Mouse (Mus musculus) myocyte (in vitro differentiated cells): ENCODE results near the gene Nipal1. TPM values are rescaled to one million over a fixed set of nuclear protein-coding genes. Genes with fewer than 3 reads are reported as not detected.
A peak's percentile ranks its signal among the peaks of the same experiment; 100 is the strongest.

Experiments
- H3K27me3 ChIP-seq: one replicate; pipeline ENCODE4 v1.6.1; 2011; ENCODE audit not compliant: control insufficient read depth, insufficient read depth, insufficient read length
- H3K36me3 ChIP-seq: one replicate; pipeline ENCODE4 v1.6.1; 2011; ENCODE audit not compliant: control insufficient read depth, insufficient read depth
- H3K4me2 ChIP-seq: one replicate; pipeline ENCODE4 v1.6.1; 2011; ENCODE audit warnings: low read depth, control low read depth
- H3K4me3 ChIP-seq: one replicate; pipeline ENCODE4 v1.5.1; 2011; ENCODE audit warnings: mild to moderate bottlenecking, control low read depth, moderate library complexity
- H3K79me2 ChIP-seq: one replicate; pipeline ENCODE4 v1.6.1; 2011; ENCODE audit not compliant: control insufficient read depth, insufficient read depth
- H3ac ChIP-seq: one replicate; pipeline ENCODE4 v1.6.1; 2011; ENCODE audit not compliant: control insufficient read depth, insufficient read length
- CEBPB ChIP-seq: IDR thresholded peaks from 2 replicates; pipeline ENCODE4 v1.6.1; 2011; ENCODE audit warnings: mild to moderate bottlenecking, moderate library complexity; ENCODE audit not compliant: poor library complexity, insufficient read depth, severe bottlenecking
- E2F4 ChIP-seq: IDR thresholded peaks from one replicate; pipeline ENCODE4 v1.6.1; 2011; ENCODE audit warnings: mild to moderate bottlenecking, control low read depth, moderate library complexity; ENCODE audit not compliant: insufficient read depth
- MAX ChIP-seq: IDR thresholded peaks from one replicate; pipeline ENCODE4 v1.6.1; 2011; ENCODE audit warnings: low read depth, mild to moderate bottlenecking, control low read depth
- MYOD1 ChIP-seq, 3 experiments: IDR thresholded peaks; one replicate each; pipeline ENCODE4 v1.6.1; 2011; ENCODE audit warnings: control low read depth in 2 of 3, low read depth in 2 of 3, mild to moderate bottlenecking in 2 of 3, moderate library complexity in 1 of 3; ENCODE audit not compliant: insufficient read length in 2 of 3, control insufficient read depth in 1 of 3
- MYOG ChIP-seq, 3 experiments: IDR thresholded peaks; one replicate each; pipeline ENCODE4 v1.6.1; 2011; ENCODE audit warnings: control low read depth in 2 of 3, low read depth in 2 of 3, mild to moderate bottlenecking in 2 of 3; ENCODE audit not compliant: insufficient read length in 2 of 3, control insufficient read depth in 1 of 3, insufficient read depth in 1 of 3
- POLR2A ChIP-seq: IDR thresholded peaks from one replicate; pipeline ENCODE4 v1.6.1; 2011; ENCODE audit warnings: low read depth, mild to moderate bottlenecking, control low read depth, moderate library complexity; ENCODE audit not compliant: insufficient read length
- POLR2AphosphoS2 ChIP-seq: IDR thresholded peaks from one replicate; pipeline ENCODE4 v1.6.1; 2011; ENCODE audit warnings: low read depth, control low read depth; ENCODE audit not compliant: insufficient read length
- REST ChIP-seq: IDR thresholded peaks from one replicate; pipeline ENCODE4 v1.6.1; 2011; ENCODE audit warnings: mild to moderate bottlenecking, control low read depth, moderate library complexity; ENCODE audit not compliant: insufficient read depth, insufficient read length
- SRF ChIP-seq: IDR thresholded peaks from one replicate; pipeline ENCODE4 v1.6.1; 2011; ENCODE audit warnings: low read depth; ENCODE audit not compliant: control insufficient read depth, insufficient read length
- TCF12 ChIP-seq: IDR thresholded peaks from one replicate; pipeline ENCODE4 v1.6.1; 2011; ENCODE audit warnings: mild to moderate bottlenecking, control low read depth; ENCODE audit not compliant: poor library complexity, insufficient read depth, severe bottlenecking
- TCF3 ChIP-seq: IDR thresholded peaks from one replicate; pipeline ENCODE4 v1.6.1; 2011; ENCODE audit warnings: low read depth, control low read depth; ENCODE audit not compliant: insufficient read length
- USF1 ChIP-seq: IDR thresholded peaks from one replicate; pipeline ENCODE4 v1.6.1; 2011; ENCODE audit warnings: low read depth, mild to moderate bottlenecking, control low read depth, moderate library complexity
- polyA plus RNA-seq: library from polyadenylated mRNA; unstranded; fragments of >200 nt; fragmentation: generic; extraction: Trizol; gene quantifications from one replicate; pipeline ENCODE4 v1.2.1, GENCODE M21; 2012; ENCODE audit warnings: missing spikeins

Gene Nipal1
- polyA plus RNA-seq, 1 experiment: 0.07 TPM

- TF ChIP-seq TCF12: no peak
- TF ChIP-seq POLR2AphosphoS2: no peak
- no peak for TF ChIP-seq CEBPB
- TF ChIP-seq MYOG (IDR thresholded peaks at IDR 0.05; ENCODE audit: control insufficient read depth in 1 of 3, insufficient read depth in 1 of 3, insufficient read length in 2 of 3, low read depth in 2 of 3): no peak
- no peak for TF ChIP-seq E2F4
- no peak for TF ChIP-seq REST
- TF ChIP-seq POLR2A: no peak
- no peak for TF ChIP-seq SRF
- no peak overlapping the region for H3K4me3 ChIP-seq
- H3K79me2 ChIP-seq: no peaks in the 10 kb centered on the region
- H3ac ChIP-seq: no peak overlapping the region
- no peaks in the 10 kb centered on the region for H3K36me3 ChIP-seq
- H3K4me2 ChIP-seq: no peak overlapping the region
- peaks cover 3% of the 10 kb centered on the region for H3K27me3 ChIP-seq
Measured at GRCm38 (mm10) chr5:72646131-72646530, 1.5 kb upstream of the Nipal1 start.

GRCm38 (mm10) chr5:72646996-72647395 lies 599 bp upstream of the Nipal1 start:
- H3K79me2 ChIP-seq: no peaks in the 10 kb centered on the region
- H3K36me3 ChIP-seq: no peaks in the 10 kb centered on the region
- H3ac ChIP-seq: no peak overlapping the region
- peak overlapping the region; percentile 89 for H3K4me2 ChIP-seq
- TF ChIP-seq REST (no peak), POLR2AphosphoS2 (no peak), MYOD1 (IDR thresholded peaks at IDR 0.05; ENCODE audit: control insufficient read depth in 1 of 3, insufficient read length in 2 of 3, low read depth in 2 of 3) (no peak), CEBPB (no peak), E2F4 (no peak), MYOG (IDR thresholded peaks at IDR 0.05; ENCODE audit: control insufficient read depth in 1 of 3, insufficient read depth in 1 of 3, insufficient read length in 2 of 3, low read depth in 2 of 3) (no peak), USF1 (no peak), TCF12 (no peak), SRF (no peak), TCF3 (no peak), POLR2A (no peak), MAX (no peak)
- peaks cover 3% of the 10 kb centered on the region for H3K27me3 ChIP-seq
- peak overlapping the region; percentile 28 for H3K4me3 ChIP-seq

DNA sequence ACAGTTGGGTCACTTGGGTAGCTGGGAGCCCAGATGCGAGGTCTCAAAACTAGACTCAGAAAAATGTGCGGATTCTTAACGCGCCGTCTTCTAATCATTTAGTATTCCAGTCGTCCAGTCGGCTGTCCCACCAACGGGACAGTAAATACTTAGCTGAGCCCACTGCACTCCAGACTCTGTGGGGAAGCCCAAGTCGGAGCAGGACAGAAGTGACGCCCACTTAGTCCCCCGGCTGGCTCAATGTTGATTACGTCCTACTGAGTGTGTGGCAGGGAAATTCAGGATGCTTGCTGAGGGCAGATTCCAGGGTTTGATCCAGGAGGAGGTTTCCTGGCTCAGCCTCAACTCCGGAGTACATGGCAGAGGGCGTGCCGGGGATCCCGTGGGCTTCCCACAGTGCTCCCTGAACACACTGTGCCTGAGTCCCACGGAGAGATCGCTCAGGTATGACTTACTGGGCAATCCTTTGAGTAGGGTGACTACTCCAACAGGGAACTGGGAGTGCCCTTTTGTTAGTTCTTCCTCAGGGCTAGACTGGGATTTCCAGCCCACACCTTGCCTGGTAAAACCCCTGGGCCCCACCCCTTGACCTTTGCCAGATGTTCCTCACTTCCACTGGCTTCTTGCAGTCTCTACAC lies 482 bp downstream of the Nipal1 start:
- peak overlapping the region; percentile 28 for H3K4me3 ChIP-seq
- no peak for TF ChIP-seq MYOD1 (IDR thresholded peaks at IDR 0.05; ENCODE audit: control insufficient read depth in 1 of 3, insufficient read length in 2 of 3, low read depth in 2 of 3)
- no peak for TF ChIP-seq SRF
- no peak for TF ChIP-seq TCF3
- no peak overlapping the region for H3ac ChIP-seq
- no peaks in the 10 kb centered on the region for H3K79me2 ChIP-seq
- peak overlapping the region; percentile 89 for H3K4me2 ChIP-seq
- H3K27me3 ChIP-seq: peaks cover 3% of the 10 kb centered on the region
- no peaks in the 10 kb centered on the region for H3K36me3 ChIP-seq

DNA sequence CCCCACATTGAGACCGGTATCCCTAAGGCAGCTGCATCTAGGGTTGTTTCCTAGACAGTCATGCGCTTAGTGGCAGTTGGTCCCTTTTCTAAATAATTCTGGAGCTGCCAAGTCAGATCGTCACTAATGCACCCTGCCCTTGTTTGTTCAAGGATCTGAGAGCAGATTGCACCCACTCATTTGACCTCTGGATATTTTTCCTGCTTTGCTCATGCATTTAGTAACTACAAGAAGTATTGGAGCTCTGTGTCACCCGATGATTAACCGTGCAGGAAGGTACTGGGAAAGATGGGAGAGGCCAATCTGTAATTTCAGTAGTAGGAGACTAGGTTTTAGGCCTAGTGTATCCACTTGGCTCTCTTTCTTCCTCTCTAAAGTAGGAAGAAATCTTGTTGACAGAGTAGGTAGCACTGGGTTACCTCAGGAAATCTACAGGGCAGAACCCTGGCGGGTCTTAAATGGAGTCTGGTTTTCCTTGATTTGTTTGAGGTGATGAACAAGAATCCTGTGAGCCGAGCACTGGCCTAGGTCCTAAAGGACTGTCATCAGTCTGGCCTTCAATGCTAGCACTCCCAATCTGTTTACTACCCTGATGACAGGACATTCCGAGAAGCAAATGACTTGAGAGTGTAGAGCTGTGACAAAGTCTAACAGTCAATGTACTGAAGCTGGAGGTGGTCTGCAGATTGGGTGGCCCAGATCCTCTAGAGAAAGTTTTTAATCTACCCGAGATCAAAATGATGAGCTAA lies 1.6 kb downstream of the Nipal1 start:
- no peak overlapping the region for H3ac ChIP-seq
- H3K27me3 ChIP-seq: peaks cover 3% of the 10 kb centered on the region
- H3K79me2 ChIP-seq: no peaks in the 10 kb centered on the region
- H3K36me3 ChIP-seq: no peaks in the 10 kb centered on the region
- TF ChIP-seq CEBPB: no peak
- TF ChIP-seq REST: no peak
- no peak for TF ChIP-seq USF1
- TF ChIP-seq TCF3: no peak
- no peak for TF ChIP-seq POLR2AphosphoS2
- no peak for TF ChIP-seq SRF
- TF ChIP-seq TCF12: no peak
- no peak for TF ChIP-seq E2F4
- TF ChIP-seq MYOD1 (IDR thresholded peaks at IDR 0.05; ENCODE audit: control insufficient read depth in 1 of 3, insufficient read length in 2 of 3, low read depth in 2 of 3): no peak
- TF ChIP-seq POLR2A: no peak
- no peak for TF ChIP-seq MAX
- TF ChIP-seq MYOG (IDR thresholded peaks at IDR 0.05; ENCODE audit: control insufficient read depth in 1 of 3, insufficient read depth in 1 of 3, insufficient read length in 2 of 3, low read depth in 2 of 3): no peak
- H3K4me3 ChIP-seq: no peak overlapping the region
- H3K4me2 ChIP-seq: no peak overlapping the region
